Mouse (Mus musculus) forebrain, embryonic 11.5 days (tissue): ENCODE measurements at regions not wholly inside any gene's neighbourhood (a gene's known extent, or its start where the extent isn't known, plus 50 kb on each side); places are given as distances from the start of the nearest gene placed in this dataset.

Experiments
- ATAC-seq: fragments of 200-750 bp; cut with Nextera tagmentation; replicated peaks from 2 replicates; pipeline ENCODE4 v1.8.0; 2017; ENCODE audit warnings: moderate TSS enrichment; ENCODE audit not compliant: low FRiP score
- DNase-seq: peaks from one replicate; pipeline ENCODE4 v3.0.0-alpha.2; 2017; ENCODE audit warnings: low spot score
- H3K27ac ChIP-seq: fragments of 300-500 bp; sonication (generic); 2 replicates; pipeline ENCODE4 v1.5.1; 2014; ENCODE audit warnings: low read depth, low read length
- H3K27me3 ChIP-seq: fragments of 300-500 bp; sonication (generic); 2 replicates; pipeline ENCODE4 v1.6.1; 2014; ENCODE audit warnings: mild to moderate bottlenecking, low read length, mixed read lengths; ENCODE audit not compliant: control insufficient read depth, insufficient read depth
- H3K36me3 ChIP-seq: fragments of 300-500 bp; sonication (generic); 2 replicates; pipeline ENCODE4 v1.6.1; 2014; ENCODE audit warnings: mild to moderate bottlenecking, low read length, moderate library complexity, mixed read lengths; ENCODE audit not compliant: control insufficient read depth, insufficient read depth
- H3K4me1 ChIP-seq: fragments of 300-500 bp; sonication (generic); replicated peaks from 2 replicates; pipeline ENCODE4 v1.6.1; 2014; ENCODE audit warnings: low read length, mixed read lengths; ENCODE audit not compliant: control insufficient read depth, insufficient read depth
- H3K4me2 ChIP-seq: fragments of 300-500 bp; sonication (generic); 2 replicates; pipeline ENCODE4 v1.6.1; 2014; ENCODE audit warnings: low read depth, mild to moderate bottlenecking, low read length, moderate library complexity, mixed read lengths; ENCODE audit not compliant: severe bottlenecking
- H3K4me3 ChIP-seq: fragments of 300-500 bp; sonication (generic); 2 replicates; pipeline ENCODE4 v1.5.1; 2014; ENCODE audit warnings: low read depth, low read length
- H3K9ac ChIP-seq: fragments of 300-500 bp; sonication (generic); 2 replicates; pipeline ENCODE4 v1.6.1; 2014; ENCODE audit warnings: low read length
- H3K9me3 ChIP-seq: fragments of 300-500 bp; sonication (generic); 2 replicates; pipeline ENCODE4 v1.6.1; 2016; ENCODE audit warnings: low read length, mixed read lengths; ENCODE audit not compliant: control insufficient read depth
- WGBS: fragments of 180-500 bp; shearing (Covaris S2); extraction: QIAGEN DNeasy Blood & Tissue Kit; methylation state at CpG from one replicate; pipeline ENCODE4 v1.1.7; 2014; 5-methylcytosine and 5-hydroxymethylcytosine counted together

- Histone ChIP-seq H3K27me3 (no peaks in the 10 kb centered on the region), H3K4me2 (no peak overlapping the region), H3K9ac (no peak overlapping the region), H3K4me1 (no peaks in the 10 kb centered on the region), H3K9me3 (no peaks in the 10 kb centered on the region), H3K27ac (no peak overlapping the region), H3K4me3 (no peak overlapping the region), H3K36me3 (no peaks in the 10 kb centered on the region)
- ATAC-seq (no peak), DNase-seq (no peak)
- WGBS, result 78% methylated on average over 6 of the region's 6 CpGs
These were observed 299.5 kb downstream of the 4933412E24Rik start for GRCm38 (mm10) chr15:59716872-59717271.

- no peaks in the 10 kb centered on the region for H3K4me1 ChIP-seq
- no peaks in the 10 kb centered on the region for H3K36me3 ChIP-seq
- ATAC-seq, result no peak
- 90% methylated on average over 3 of the region's 3 CpGs for WGBS
- no peaks in the 10 kb centered on the region for H3K9me3 ChIP-seq
- no peak for DNase-seq
- no peak overlapping the region for H3K9ac ChIP-seq
- H3K4me2 ChIP-seq, result no peak overlapping the region
- no peak overlapping the region for H3K27ac ChIP-seq
- no peak overlapping the region for H3K4me3 ChIP-seq
- H3K27me3 ChIP-seq, result no peaks in the 10 kb centered on the region
These were observed 300.5 kb downstream of the 4933412E24Rik start for GRCm38 (mm10) chr15:59715951-59716350.

GRCm38 (mm10) chr15:59713965-59714739 is 302.3 kb downstream of the 4933412E24Rik start:
- Histone ChIP-seq H3K4me3 (no peak overlapping the region), H3K27ac (no peak overlapping the region), H3K36me3 (no peaks in the 10 kb centered on the region), H3K4me2 (no peak overlapping the region), H3K9me3 (no peaks in the 10 kb centered on the region), H3K27me3 (no peaks in the 10 kb centered on the region), H3K9ac (no peak overlapping the region), H3K4me1 (no peaks in the 10 kb centered on the region)
- DNase-seq, result no peak
- no peak for ATAC-seq
- 87% methylated on average over 8 of the region's 8 CpGs for WGBS

GRCm38 (mm10) chr15:59712077-59712752 is 304.2 kb downstream of the 4933412E24Rik start:
- Histone ChIP-seq H3K9me3 (no peaks in the 10 kb centered on the region), H3K9ac (no peak overlapping the region), H3K27me3 (no peaks in the 10 kb centered on the region), H3K4me1 (no peaks in the 10 kb centered on the region), H3K4me3 (no peak overlapping the region), H3K27ac (no peak overlapping the region), H3K4me2 (no peak overlapping the region), H3K36me3 (no peaks in the 10 kb centered on the region)
- DNase-seq (no peak), ATAC-seq (no peak)
- 78% methylated on average over 5 of the region's 5 CpGs for WGBS

- no peak overlapping the region for H3K4me2 ChIP-seq
- no peak for ATAC-seq
- no peak overlapping the region for H3K27ac ChIP-seq
These were observed 306.5 kb downstream of the 4933412E24Rik start for GRCm38 (mm10) chr15:59709925-59710324.

GRCm38 (mm10) chr15:59708402-59708801 is 308.0 kb downstream of the 4933412E24Rik start:
- ATAC-seq (no peak), DNase-seq (no peak)
- no peak overlapping the region for H3K4me3 ChIP-seq
- H3K4me2 ChIP-seq, result no peak overlapping the region
- H3K4me1 ChIP-seq, result no peaks in the 10 kb centered on the region
- H3K9me3 ChIP-seq, result no peaks in the 10 kb centered on the region
- H3K9ac ChIP-seq, result no peak overlapping the region
- H3K36me3 ChIP-seq, result no peaks in the 10 kb centered on the region
- H3K27me3 ChIP-seq, result no peaks in the 10 kb centered on the region
- H3K27ac ChIP-seq, result no peak overlapping the region

More at GRCm38 (mm10) chr15:59709925-59710324, 306.5 kb downstream of the 4933412E24Rik start:
- no peak for DNase-seq
- no peaks in the 10 kb centered on the region for H3K9me3 ChIP-seq
- no peak overlapping the region for H3K9ac ChIP-seq
- H3K4me1 ChIP-seq, result no peaks in the 10 kb centered on the region
- no peaks in the 10 kb centered on the region for H3K27me3 ChIP-seq
- WGBS, result 86% methylated on average over 2 of the region's 2 CpGs
- no peak overlapping the region for H3K4me3 ChIP-seq
- no peaks in the 10 kb centered on the region for H3K36me3 ChIP-seq

- Histone ChIP-seq H3K27ac (no peak overlapping the region), H3K27me3 (no peaks in the 10 kb centered on the region), H3K4me2 (no peak overlapping the region), H3K9me3 (no peaks in the 10 kb centered on the region), H3K9ac (no peak overlapping the region), H3K36me3 (no peaks in the 10 kb centered on the region), H3K4me1 (no peaks in the 10 kb centered on the region), H3K4me3 (no peak overlapping the region)
- 86% methylated on average over 8 of the region's 8 CpGs for WGBS
- no peak for DNase-seq
- ATAC-seq, result no peak
These were observed 309.3 kb downstream of the 4933412E24Rik start for GRCm38 (mm10) chr15:59707081-59707480.
